In the genomic region with DNA sequence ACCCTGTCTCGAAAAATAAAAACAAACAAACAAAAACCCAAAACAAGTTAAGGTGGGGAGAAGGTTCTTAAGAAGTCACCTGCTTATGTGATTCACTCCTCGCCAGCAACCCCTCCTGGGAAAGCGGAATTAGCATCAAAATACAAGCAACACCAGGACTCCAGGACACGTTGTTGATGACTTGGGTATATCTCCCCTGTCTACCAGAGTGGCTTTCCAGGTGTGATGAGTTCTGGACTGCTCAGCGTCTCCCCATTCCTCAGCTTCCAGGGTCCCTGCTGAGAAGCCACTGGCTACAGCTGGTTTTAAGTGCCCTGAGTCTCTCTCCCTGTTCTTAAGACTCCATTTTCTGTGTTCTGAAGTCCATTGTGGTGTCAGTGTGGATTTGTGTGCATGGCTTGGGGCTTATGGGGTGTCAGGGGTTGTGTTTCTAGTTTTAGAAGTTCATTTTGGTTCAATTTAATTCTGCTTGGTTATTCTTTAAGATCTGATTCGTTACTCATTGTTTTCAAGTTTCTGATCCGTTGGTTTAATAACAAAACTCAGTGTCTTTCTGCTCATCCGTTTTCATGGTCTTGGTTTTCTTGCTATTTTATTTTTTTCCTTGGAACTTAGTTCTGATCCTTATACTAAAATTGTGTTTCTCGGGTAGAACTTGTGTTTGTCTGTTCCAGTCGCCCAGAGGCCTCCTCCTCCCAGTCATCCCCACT, we compare ENCODE assay signal across 9 mouse cellular contexts. TPM values are rescaled to one million over a fixed set of nuclear protein-coding genes. Genes with fewer than 3 reads are reported as not detected.
DNase-seq lines count a peak whose midpoint lies in the region; ATAC-seq and TF ChIP-seq lines count a peak whose summit lies in the region.
"Had no signal": no experiment of that assay in that cellular context is flagged by ENCODE, and none has a peak within 500 bp of the region (broad histone marks: within the 10 kb centered on the region; RNA-seq: fewer than 3 reads in every experiment).

No protein-coding gene starts in this region.

- H3K36me3 ChIP-seq in heart, embryonic 11.5 days (ENCODE audit: control insufficient read depth, insufficient read depth, low read length) = no peaks in the 10 kb centered on the region
- no peaks in the 10 kb centered on the region for H3K36me3 ChIP-seq in hindbrain, postnatal 0 days (ENCODE audit: insufficient read depth, low read length)
- H3K36me3 ChIP-seq in midbrain, embryonic 13.5 days = no peaks in the 10 kb centered on the region

- H3K27me3 ChIP-seq in heart, embryonic 11.5 days (ENCODE audit: control insufficient read depth, insufficient read depth, low read length) = no peaks in the 10 kb centered on the region
- no peaks in the 10 kb centered on the region for H3K27me3 ChIP-seq in hindbrain, postnatal 0 days (ENCODE audit: insufficient read depth, low read length)
- no peaks in the 10 kb centered on the region for H3K27me3 ChIP-seq in midbrain, embryonic 13.5 days

- no peak for ATAC-seq in heart, embryonic 11.5 days (replicated peaks; ENCODE audit: insufficient number of reproducible peaks, low FRiP score, low TSS enrichment)
- ATAC-seq in hindbrain, postnatal 0 days = no peak
- ATAC-seq in midbrain, embryonic 13.5 days = no peak
- ATAC-seq: CD4-positive, CD25-positive, alpha-beta regulatory T cell, adult 4 months had no signal

- intact Hi-C loops in heart, postnatal 10 days (cut with DNase I) = no loop called here

- no peak for TF ChIP-seq POLR2A in bone marrow macrophage, adult 2 months (IDR thresholded peaks at IDR 0.05; ENCODE audit: borderline replicate concordance, low read depth, low read length)

- WGBS in heart, embryonic 11.5 days (ENCODE audit: insufficient replicate concordance) = 66% methylated on average over 10 of the region's 10 CpGs
- WGBS in hindbrain, postnatal 0 days = 64% methylated on average over 10 of the region's 10 CpGs
- WGBS in midbrain, embryonic 13.5 days = 67% methylated on average over 10 of the region's 10 CpGs

- TF ChIP-seq CTCF in bone marrow macrophage, adult 2 months (IDR thresholded peaks at IDR 0.05; ENCODE audit: low read depth, low read length) = no peak
- no peak for TF ChIP-seq CTCF in hindbrain, postnatal 0 days (IDR thresholded peaks at IDR 0.05; ENCODE audit: low read depth)

- H3K4me1 ChIP-seq in heart, embryonic 11.5 days (ENCODE audit: control insufficient read depth, insufficient read depth, low read length) = peaks cover 18% of the 10 kb centered on the region
- H3K4me1 ChIP-seq in bone marrow macrophage, adult 2 months (ENCODE audit: control insufficient read depth, insufficient read depth, low read length) = peaks cover 30% of the 10 kb centered on the region
- H3K4me1 ChIP-seq in hindbrain, postnatal 0 days (ENCODE audit: insufficient read depth, low read length) = 0 out of 2 replicates have a peak, but pooled peaks cover 5% of the 10 kb centered on the region
- H3K4me1 ChIP-seq in midbrain, embryonic 13.5 days (replicated peaks) = peaks cover 10% of the 10 kb centered on the region

- DNase-seq in heart, postnatal 10 days = no peak
- no peak for DNase-seq in hindbrain, postnatal 0 days (ENCODE audit: low spot score)
- DNase-seq in thymus, postnatal 36 days = no peak
- no peak for DNase-seq in MN1 (ENCODE audit: low spot score)
- DNase-seq in gastrocnemius, adult 18-20 months (ENCODE audit: low spot score) = no peak

- no peaks in the 10 kb centered on the region for H3K9me3 ChIP-seq in heart, embryonic 11.5 days (replicated peaks; ENCODE audit: control insufficient read depth, low read length)
- H3K9me3 ChIP-seq in hindbrain, postnatal 0 days (ENCODE audit: low read length) = no peaks in the 10 kb centered on the region
- no peaks in the 10 kb centered on the region for H3K9me3 ChIP-seq in midbrain, embryonic 13.5 days

- peak overlapping the region; percentile 71 for H3K4me2 ChIP-seq in heart, embryonic 11.5 days
- peak overlapping the region; percentile 63 for H3K4me2 ChIP-seq in hindbrain, postnatal 0 days (ENCODE audit: low read depth, low read length)
- H3K4me2 ChIP-seq in midbrain, embryonic 13.5 days (replicated peaks) = peak overlapping the region; percentile 51

- peak overlapping the region; percentile 84 for H3K27ac ChIP-seq in heart, embryonic 11.5 days (ENCODE audit: low read depth, low read length)
- peak overlapping the region; percentile 91 for H3K27ac ChIP-seq in bone marrow macrophage, adult 2 months (ENCODE audit: insufficient read depth, low read depth, low read length)
- H3K27ac ChIP-seq in hindbrain, postnatal 0 days = no peak overlapping the region
- peak overlapping the region; percentile 3; the same call in 1 of the 2 replicates for H3K27ac ChIP-seq in midbrain, embryonic 13.5 days

- peak overlapping the region; percentile 66 for H3K9ac ChIP-seq in heart, embryonic 11.5 days (ENCODE audit: low read depth, low read length)
- H3K9ac ChIP-seq in hindbrain, postnatal 0 days (replicated peaks; ENCODE audit: low read length) = no peak overlapping the region
- peak overlapping the region; percentile 55 for H3K9ac ChIP-seq in midbrain, embryonic 13.5 days (replicated peaks)

- H3K4me3 ChIP-seq in heart, embryonic 11.5 days (ENCODE audit: low read depth, low read length) = peak overlapping the region; percentile 36
- H3K4me3 ChIP-seq in bone marrow macrophage, adult 2 months (ENCODE audit: insufficient read depth, low read length) = peak overlapping the region; percentile 35
- no peak overlapping the region for H3K4me3 ChIP-seq in hindbrain, postnatal 0 days (ENCODE audit: low read length)
- no peak overlapping the region for H3K4me3 ChIP-seq in midbrain, embryonic 13.5 days (replicated peaks)

RNA-seq across cellular contexts. Expression of a gene that starts 7.7 kb away (rescaled TPM):
- polyA plus RNA-seq in heart, embryonic 11.5 days (2014; fragmentation: Nextera tagmentation; extraction: Ambion mirVana) = 26.5 and 26.9 TPM in 2 replicates
- total RNA-seq in heart, postnatal 10 days (2021) = 10 to 100 TPM; 37.7 to 41.0 TPM
- polyA plus RNA-seq in bone marrow macrophage, adult 2 months (2012; ENCODE audit: insufficient read depth, insufficient read length, missing spikeins) = 77.6 and 78.7 TPM in 2 replicates
- 6.2 and 12.5 TPM in 2 replicates for total RNA-seq in hindbrain, postnatal 0 days (2014; rRNA removed)
- polyA plus RNA-seq in hindbrain, postnatal 0 days (2015; fragmentation: Nextera tagmentation; extraction: Ambion mirVana) = 6.7 and 7.0 TPM in 2 replicates
- 6.6 and 7.4 TPM in 2 replicates for polyA plus RNA-seq in midbrain, embryonic 13.5 days (2015; fragmentation: Nextera tagmentation; extraction: Ambion mirVana)
- total RNA-seq in gastrocnemius, adult 18-20 months (2021) = 10 to 100 TPM; 24.6 to 28.9 TPM

Comparison
In these comparisons a context has a peak if more than half of its experiments do, and no peak if none do; other contexts are left out.
1. H3K4me3 ChIP-seq: peak in heart, embryonic 11.5 days (single experiment) and bone marrow macrophage, adult 2 months (single experiment); none in hindbrain, postnatal 0 days (single experiment) and midbrain, embryonic 13.5 days (single experiment).
2. Peak in every context shown above with its lines, with median percentiles within 50 percentile points of each other: H3K4me2 ChIP-seq.